Mouse (Mus musculus) A20 (cell line): ENCODE data around the gene AA467197.

Experiments used
- DNase-seq: peaks from one replicate; pipeline ENCODE4 v3.0.0-alpha.2; 2011; ENCODE audit warnings: low read depth, low spot score

Gene AA467197

GRCm38 (mm10) chr2:122638029-122638428, 1.2 kb downstream of the AA467197 start:
- DNase-seq: no peak

GRCm38 (mm10) chr2:122638673-122639072, 1.9 kb downstream of the AA467197 start:
- no peak for DNase-seq

- peak; percentile 81 for DNase-seq
These were observed 15.6 kb downstream of the AA467197 start for GRCm38 (mm10) chr2:122652096-122653084.

GRCm38 (mm10) chr2:122656052-122656451, 19.3 kb downstream of the AA467197 start:
- DNase-seq: no peak

- DNase-seq: no peak
These were observed 20.0 kb downstream of the AA467197 start for GRCm38 (mm10) chr2:122656767-122657166.

- DNase-seq: no peak
These were observed 21.1 kb downstream of the AA467197 start for GRCm38 (mm10) chr2:122657707-122658524.

- DNase-seq: no peak
These were observed 23.0 kb downstream of the AA467197 start for GRCm38 (mm10) chr2:122659825-122660224.

- no peak for DNase-seq
These were observed 28.6 kb downstream of the AA467197 start for GRCm38 (mm10) chr2:122665253-122665972.

GRCm38 (mm10) chr2:122665973-122666875, 29.4 kb downstream of the AA467197 start:
- peak; percentile 56 for DNase-seq

- DNase-seq: peak; percentile 51
These were observed 31.1 kb downstream of the AA467197 start for GRCm38 (mm10) chr2:122667856-122668255.

GRCm38 (mm10) chr2:122671714-122672113, 34.9 kb downstream of the AA467197 start:
- DNase-seq: no peak

- DNase-seq: no peak
These were observed 36.1 kb downstream of the AA467197 start for GRCm38 (mm10) chr2:122672841-122673240.

GRCm38 (mm10) chr2:122675126-122675525, 38.3 kb downstream of the AA467197 start:
- DNase-seq: no peak

GRCm38 (mm10) chr2:122681379-122682137, 44.8 kb downstream of the AA467197 start:
- DNase-seq: peak; percentile 36

GRCm38 (mm10) chr2:122682520-122682919, 45.7 kb downstream of the AA467197 start:
- DNase-seq: no peak

GRCm38 (mm10) chr2:122683641-122684040, 46.9 kb downstream of the AA467197 start:
- DNase-seq: no peak

GRCm38 (mm10) chr2:122686665-122687064, 49.9 kb downstream of the AA467197 start:
- DNase-seq: no peak
